Mouse (Mus musculus) lung, adult 2 months (tissue): ENCODE measurements around the gene Per3.

Source experiments
- CTCF ChIP-seq: fragments of 200-500 bp; IDR thresholded peaks from 2 replicates; pipeline ENCODE4 v1.5.1; 2011; ENCODE audit warnings: mild to moderate bottlenecking, low read length, control low read depth; ENCODE audit not compliant: insufficient read depth
- POLR2A ChIP-seq: fragments of 200-500 bp; IDR thresholded peaks from 2 replicates; pipeline ENCODE4 v1.6.1; 2011; ENCODE audit warnings: low read depth, mild to moderate bottlenecking, control low read depth, low read length, borderline replicate concordance; ENCODE audit errors: extremely low read depth

DNA sequence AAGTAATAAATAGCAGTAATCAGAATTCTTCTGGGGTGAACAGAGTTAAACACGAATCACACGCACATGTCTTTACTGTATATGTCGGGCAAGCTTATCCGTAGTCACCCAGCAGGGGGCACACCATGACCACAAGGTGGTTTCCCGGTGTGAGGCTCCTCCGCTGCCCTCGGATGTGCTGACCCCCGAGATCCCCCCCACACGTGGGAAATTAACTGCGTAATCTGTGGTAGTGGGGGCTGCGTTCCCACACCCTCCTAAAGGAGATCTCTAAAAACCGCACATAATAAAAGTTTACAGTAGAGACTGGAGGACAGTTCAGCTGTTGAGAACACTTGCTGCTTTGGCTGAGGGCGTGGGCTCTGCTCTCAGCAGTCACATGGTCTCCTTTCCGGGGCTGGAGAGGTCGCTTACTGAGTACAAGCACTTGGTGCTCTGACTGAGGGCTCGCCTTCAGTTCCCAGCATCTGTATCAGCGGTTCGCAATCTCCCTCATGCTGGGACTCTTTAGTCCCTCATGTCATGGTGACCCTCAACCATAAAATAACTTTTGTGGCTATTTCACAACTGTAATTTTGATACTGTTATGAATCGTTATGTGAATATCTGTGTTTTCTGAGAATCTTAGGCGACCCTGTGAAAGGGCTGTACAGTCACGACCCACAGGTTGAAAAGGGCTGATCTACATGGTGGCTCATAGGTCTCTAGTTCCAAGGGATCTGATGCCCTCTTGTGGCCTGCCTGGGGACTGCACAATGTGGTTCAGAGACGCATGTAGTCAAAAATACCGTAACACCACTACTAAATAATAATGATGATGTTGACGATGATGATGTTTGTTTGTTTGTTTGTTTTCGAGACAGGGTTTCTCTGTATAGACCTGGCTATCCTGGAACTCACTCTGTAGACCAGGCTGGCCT, 79.6 kb downstream of the Per3 start:
- TF ChIP-seq POLR2A (no peak), CTCF (peak; percentile 92)
